Mouse (Mus musculus) MEL (cell line): ENCODE measurements around the gene Tbc1d16. TPM values are rescaled to one million over a fixed set of nuclear protein-coding genes. Genes with fewer than 3 reads are reported as not detected.

Experiments
- DNase-seq: peaks from one replicate; pipeline ENCODE4 v3.0.0; 2011; ENCODE audit warnings: low read depth, low spot score
- H3K27ac ChIP-seq: 2 replicates; pipeline ENCODE4 v1.5.1; 2012; ENCODE audit warnings: low read depth, mild to moderate bottlenecking, control low read depth, low read length, moderate library complexity; ENCODE audit not compliant: control insufficient read depth
- H3K27me3 ChIP-seq, 2 experiments: fragments of 150-350 bp in 1 of 2; sonication (generic) in 1 of 2; 2 replicates each; pipeline ENCODE4 v1.6.1; 2012; ENCODE audit warnings: low read length in 2 of 2, mild to moderate bottlenecking in 2 of 2, improper control_type of control experiment in 1 of 2, moderate library complexity in 1 of 2; ENCODE audit not compliant: insufficient read depth in 2 of 2, control insufficient read depth in 1 of 2
- H3K36me3 ChIP-seq, 2 experiments: 2 replicates each; pipeline ENCODE4 v1.6.1; 2012 to 2014; ENCODE audit warnings: low read length in 2 of 2, improper control_type of control experiment in 1 of 2, inconsistent platforms in 1 of 2, mild to moderate bottlenecking in 1 of 2; ENCODE audit not compliant: insufficient read depth in 2 of 2, control insufficient read depth in 1 of 2
- H3K4me1 ChIP-seq, 2 experiments: fragments of 150-350 bp in 1 of 2; sonication (generic) in 1 of 2; 2 replicates each; pipeline ENCODE4 v1.6.1; 2012; ENCODE audit warnings: low read length in 2 of 2, improper control_type of control experiment in 1 of 2, mild to moderate bottlenecking in 1 of 2; ENCODE audit not compliant: insufficient read depth in 2 of 2, control insufficient read depth in 1 of 2
- H3K4me3 ChIP-seq, 2 experiments: fragments of 150-350 bp in 1 of 2; sonication (generic) in 1 of 2; 2 replicates each; pipeline ENCODE4 v1.5.1; 2012; ENCODE audit warnings: low read depth in 2 of 2, low read length in 2 of 2, mild to moderate bottlenecking in 2 of 2, moderate library complexity in 2 of 2, control low read depth in 1 of 2, improper control_type of control experiment in 1 of 2; ENCODE audit not compliant: control insufficient read depth in 1 of 2, insufficient read depth in 1 of 2
- H3K79me2 ChIP-seq: 2 replicates; pipeline ENCODE4 v1.6.1; 2012; ENCODE audit warnings: mild to moderate bottlenecking, low read length, moderate library complexity; ENCODE audit not compliant: control insufficient read depth, poor library complexity, insufficient read depth
- H3K9ac ChIP-seq: 2 replicates; pipeline ENCODE4 v1.6.1; 2012; ENCODE audit warnings: low read depth, mild to moderate bottlenecking, control low read depth, low read length, moderate library complexity; ENCODE audit not compliant: control insufficient read depth, poor library complexity, severe bottlenecking
- H3K9me3 ChIP-seq: fragments of 150-350 bp; sonication (generic); replicated peaks from 2 replicates; pipeline ENCODE4 v1.6.1; 2012; ENCODE audit warnings: mild to moderate bottlenecking, low read length, improper control_type of control experiment, moderate library complexity; ENCODE audit not compliant: insufficient read depth
- CHD1 ChIP-seq: IDR thresholded peaks from 2 replicates; pipeline ENCODE4 v1.6.1; 2012; ENCODE audit warnings: low read depth, mild to moderate bottlenecking, inconsistent platforms, low read length, improper control_type of control experiment
- CHD2 ChIP-seq: IDR thresholded peaks from 2 replicates; pipeline ENCODE4 v1.6.1; 2011; ENCODE audit warnings: low read length, improper control_type of control experiment
- E2F4 ChIP-seq: IDR thresholded peaks from 2 replicates; pipeline ENCODE4 v1.6.1; 2011; ENCODE audit warnings: low read depth, low read length, improper control_type of control experiment, borderline replicate concordance
- EP300 ChIP-seq, 2 experiments: IDR thresholded peaks; 2 replicates each; pipeline ENCODE4 v1.6.1; 2011; ENCODE audit warnings: improper control_type of control experiment in 2 of 2, low read length in 2 of 2, low read depth in 1 of 2, mild to moderate bottlenecking in 1 of 2
- ETS1 ChIP-seq: IDR thresholded peaks from 2 replicates; pipeline ENCODE4 v1.6.1; 2012; ENCODE audit warnings: low read depth, mild to moderate bottlenecking, inconsistent platforms, low read length, improper control_type of control experiment, moderate library complexity
- GABPA ChIP-seq: IDR thresholded peaks from 2 replicates; pipeline ENCODE4 v1.6.1; 2012; ENCODE audit warnings: low read depth, mild to moderate bottlenecking, inconsistent platforms, low read length, improper control_type of control experiment, moderate library complexity
- GATA1 ChIP-seq: IDR thresholded peaks from 2 replicates; pipeline ENCODE4 v1.6.1; 2011; ENCODE audit warnings: low read depth, low read length, improper control_type of control experiment
- HCFC1 ChIP-seq: IDR thresholded peaks from 2 replicates; pipeline ENCODE4 v1.6.1; 2012; ENCODE audit warnings: low read depth, mild to moderate bottlenecking, inconsistent platforms, low read length, improper control_type of control experiment, moderate library complexity
- KAT2A ChIP-seq: conservative IDR thresholded peaks from 2 replicates; pipeline ENCODE4 v1.6.1; 2012; ENCODE audit warnings: low read depth, low read length, improper control_type of control experiment, inconsistent platforms
- MAFK ChIP-seq: IDR thresholded peaks from 2 replicates; pipeline ENCODE4 v1.6.1; 2011; ENCODE audit warnings: low read depth, mild to moderate bottlenecking, low read length, improper control_type of control experiment, borderline replicate concordance
- MAX ChIP-seq: IDR thresholded peaks from 2 replicates; pipeline ENCODE4 v1.6.1; 2011; ENCODE audit warnings: low read length, improper control_type of control experiment
- MAZ ChIP-seq: IDR thresholded peaks from 2 replicates; pipeline ENCODE4 v1.6.1; 2012; ENCODE audit warnings: low read depth, mild to moderate bottlenecking, inconsistent platforms, low read length, improper control_type of control experiment
- MYB ChIP-seq: IDR thresholded peaks from 2 replicates; pipeline ENCODE4 v1.6.1; 2011; ENCODE audit warnings: mild to moderate bottlenecking, low read depth, low read length, improper control_type of control experiment
- MYC ChIP-seq: IDR thresholded peaks from 2 replicates; pipeline ENCODE4 v1.6.1; 2011; ENCODE audit warnings: low read depth, mild to moderate bottlenecking, low read length, improper control_type of control experiment, moderate library complexity
- NELFE ChIP-seq: IDR thresholded peaks from 2 replicates; pipeline ENCODE4 v1.6.1; 2011; ENCODE audit warnings: low read depth, low read length, improper control_type of control experiment
- NRF1 ChIP-seq: IDR thresholded peaks from 2 replicates; pipeline ENCODE4 v1.6.1; 2014; ENCODE audit warnings: low read depth, mild to moderate bottlenecking, inconsistent platforms, low read length, improper control_type of control experiment, moderate library complexity; ENCODE audit not compliant: poor library complexity, insufficient read depth, severe bottlenecking
- SMC3 ChIP-seq: IDR thresholded peaks from 2 replicates; pipeline ENCODE4 v1.6.1; 2011; ENCODE audit warnings: low read depth, low read length, improper control_type of control experiment
- TBP ChIP-seq: IDR thresholded peaks from 2 replicates; pipeline ENCODE4 v1.8.0; 2011; ENCODE audit warnings: low read depth, low read length, improper control_type of control experiment
- TCF12 ChIP-seq: IDR thresholded peaks from 2 replicates; pipeline ENCODE4 v1.6.1; 2014; ENCODE audit warnings: low read depth, mild to moderate bottlenecking, inconsistent platforms, low read length, improper control_type of control experiment, moderate library complexity
- UBTF ChIP-seq: IDR thresholded peaks from 2 replicates; pipeline ENCODE4 v1.6.1; 2012; ENCODE audit warnings: low read depth, mild to moderate bottlenecking, inconsistent platforms, low read length, improper control_type of control experiment, moderate library complexity, borderline replicate concordance; ENCODE audit not compliant: insufficient read depth
- USF1 ChIP-seq: IDR thresholded peaks from 2 replicates; pipeline ENCODE4 v1.6.1; 2014; ENCODE audit warnings: low read depth, mild to moderate bottlenecking, inconsistent platforms, low read length, improper control_type of control experiment, moderate library complexity
- USF2 ChIP-seq, 2 experiments: IDR thresholded peaks; 2 replicates each; pipeline ENCODE4 v1.6.1; 2011 to 2012; ENCODE audit warnings: improper control_type of control experiment in 2 of 2, low read length in 2 of 2, borderline replicate concordance in 1 of 2, inconsistent platforms in 1 of 2, low read depth in 1 of 2, mild to moderate bottlenecking in 1 of 2; ENCODE audit not compliant: insufficient read depth in 1 of 2
- ZMIZ1 ChIP-seq: IDR thresholded peaks from 2 replicates; pipeline ENCODE4 v1.6.1; 2012; ENCODE audit warnings: low read depth, mild to moderate bottlenecking, inconsistent platforms, low read length, improper control_type of control experiment, moderate library complexity
- ZNF384 ChIP-seq: IDR thresholded peaks from 2 replicates; pipeline ENCODE4 v1.6.1; 2012; ENCODE audit warnings: low read depth, mild to moderate bottlenecking, inconsistent platforms, low read length, improper control_type of control experiment
- polyA plus RNA-seq, 2 experiments: library from polyadenylated mRNA; stranded (reverse) in 1 of 2; unstranded in 1 of 2; fragments of >175 nt in 1 of 2; fragments of >200 nt in 1 of 2; gene quantifications; 2 replicates each; pipeline versions ENCODE4 v1.2.1 to v1.2.4; 2012; ENCODE audit warnings: low replicate concordance in 2 of 2, low read depth in 1 of 2; ENCODE audit not compliant: insufficient read length in 2 of 2, insufficient read depth in 1 of 2, missing spikeins in 1 of 2
- total RNA-seq: library from RNA; depleted of rRNA; stranded (reverse); fragments of 300-350 nt; gene quantifications from 2 replicates; pipeline ENCODE4 v1.2.3, GENCODE M21; 2012

Tbc1d16 gene
- total and polyA plus RNA-seq, 3 experiments: 13.6 to 19.2 TPM; not detected in 1

GRCm38 (mm10) chr11:119118905-119119304 lies 109.4 kb downstream of the Tbc1d16 start:
- TF ChIP-seq MAFK: no peak
- TF ChIP-seq KAT2A: no peak
- TF ChIP-seq NRF1: no peak
- no peak for TF ChIP-seq GATA1
- no peak for TF ChIP-seq GABPA
- no peak for TF ChIP-seq NELFE
- TF ChIP-seq E2F4: no peak
- TF ChIP-seq CHD1: no peak
- TF ChIP-seq USF1: no peak
- no peak for TF ChIP-seq TCF12
- no peak overlapping the region for H3K9ac ChIP-seq
- no peak for DNase-seq
- peaks cover 13 to 14% of the 10 kb centered on the region in 2 experiments for H3K27me3 ChIP-seq
- no peaks in the 10 kb centered on the region for H3K9me3 ChIP-seq
- no peaks in the 10 kb centered on the region for H3K79me2 ChIP-seq
- no peaks in the 10 kb centered on the region for H3K4me1 ChIP-seq
- no peaks in the 10 kb centered on the region for H3K36me3 ChIP-seq
- H3K27ac ChIP-seq: no peak overlapping the region
- H3K4me3 ChIP-seq: no peak overlapping the region

- Histone ChIP-seq H3K79me2 (no peaks in the 10 kb centered on the region), H3K36me3 (no peaks in the 10 kb centered on the region), H3K4me1 (no peaks in the 10 kb centered on the region), H3K9me3 (no peaks in the 10 kb centered on the region)
- no peak for DNase-seq
- TF ChIP-seq EP300 (IDR thresholded peaks at IDR 0.05; ENCODE audit: low read depth in 1 of 2, low read length in 2 of 2) (no peak), CHD2 (no peak), MYC (no peak), E2F4 (no peak), KAT2A (no peak), MAX (no peak), SMC3 (no peak), MYB (no peak), GATA1 (no peak), ZNF384 (no peak), USF2 (IDR thresholded peaks at IDR 0.05; ENCODE audit: borderline replicate concordance in 1 of 2, insufficient read depth in 1 of 2, low read depth in 1 of 2, low read length in 2 of 2) (no peak), UBTF (no peak), HCFC1 (no peak), ETS1 (no peak), MAFK (no peak), MAZ (no peak), ZMIZ1 (no peak), TBP (no peak), TCF12 (no peak), NRF1 (no peak)
- TF ChIP-seq, all 39 proteins: peak for 0
- Histone ChIP-seq H3K4me3 (no peak overlapping the region), H3K27ac (no peak overlapping the region), H3K9ac (no peak overlapping the region), H3K27me3 (peaks cover 13 to 14% of the 10 kb centered on the region in 2 experiments)
Observed at GRCm38 (mm10) chr11:119117945-119118344, 110.4 kb downstream of the Tbc1d16 start.
